Mouse (Mus musculus) forebrain, embryonic 16.5 days (tissue): ENCODE data around the gene Rspo1. TPM values are rescaled to one million over a fixed set of nuclear protein-coding genes. Genes with fewer than 3 reads are reported as not detected.
A peak's percentile ranks its signal among the peaks of the same experiment; 100 is the strongest.
"Not testable (repeated sequence)": the region's sequence is repeated elsewhere in the genome, so short reads cannot be mapped to it uniquely, and the experiment has no call there.

Experiments
- ATAC-seq: fragments of 200-750 bp; cut with Nextera tagmentation; 2 replicates; pipeline ENCODE4 v1.8.0; 2017; ENCODE audit warnings: mild to moderate bottlenecking, moderate library complexity
- H3K27ac ChIP-seq: fragments of 300-500 bp; sonication (generic); 2 replicates; pipeline ENCODE4 v1.5.1; 2014; ENCODE audit warnings: low read length, control low read depth
- H3K27me3 ChIP-seq: fragments of 300-500 bp; sonication (generic); replicated peaks from 2 replicates; pipeline ENCODE4 v1.6.1; 2014; ENCODE audit warnings: low read length; ENCODE audit not compliant: control insufficient read depth, insufficient read depth
- H3K36me3 ChIP-seq: fragments of 300-500 bp; sonication (generic); 2 replicates; pipeline ENCODE4 v1.6.1; 2014; ENCODE audit not compliant: control insufficient read depth, insufficient read depth
- H3K4me1 ChIP-seq: fragments of 300-500 bp; sonication (generic); replicated peaks from 2 replicates; pipeline ENCODE4 v1.6.1; 2014; ENCODE audit warnings: low read length; ENCODE audit not compliant: control insufficient read depth, insufficient read depth
- H3K4me2 ChIP-seq: fragments of 300-500 bp; sonication (generic); 2 replicates; pipeline ENCODE4 v1.6.1; 2014; ENCODE audit warnings: mild to moderate bottlenecking, low read length, control low read depth
- H3K4me3 ChIP-seq: fragments of 300-500 bp; sonication (generic); replicated peaks from 2 replicates; pipeline ENCODE4 v1.5.1; 2014; ENCODE audit warnings: mild to moderate bottlenecking, low read length, control low read depth
- H3K9ac ChIP-seq: fragments of 300-500 bp; sonication (generic); replicated peaks from 2 replicates; pipeline ENCODE4 v1.6.1; 2014; ENCODE audit warnings: low read depth, low read length, control low read depth
- H3K9me3 ChIP-seq: fragments of 300-500 bp; sonication (generic); 2 replicates; pipeline ENCODE4 v1.6.1; 2016; ENCODE audit warnings: low read length; ENCODE audit not compliant: control insufficient read depth
- WGBS: fragments of 180-500 bp; shearing (Covaris S2); extraction: QIAGEN DNeasy Blood & Tissue Kit; methylation state at CpG from one replicate; pipeline ENCODE4 v1.1.7; 2014; 5-methylcytosine and 5-hydroxymethylcytosine counted together
- polyA plus RNA-seq: library from polyadenylated mRNA; unstranded; fragments of >200 nt; fragmentation: Nextera tagmentation; extraction: Ambion mirVana; gene quantifications from 2 replicates; pipeline ENCODE4 v1.2.1, GENCODE M21; 2015

Rspo1 gene
- polyA plus RNA-seq: 1.1 and 1.3 TPM in 2 replicates

- peak; percentile 31; the same call in 1 of the 2 replicates for ATAC-seq
- Histone ChIP-seq H3K4me1 (peaks cover 19% of the 10 kb centered on the region), H3K27ac (no peak within 1 kb of the TSS), H3K36me3 (no peaks in the 10 kb centered on the region), H3K4me2 (peak within 1 kb of the TSS; percentile 48), H3K9me3 (no peaks in the 10 kb centered on the region), H3K27me3 (peaks cover 73% of the 10 kb centered on the region), H3K9ac (0 out of 2 replicates have a peak within 1 kb of the TSS, but pooled peaks have one; percentile 25), H3K4me3 (peak within 1 kb of the TSS; percentile 38)
- whole genome bisulfite sequencing: 1% methylated on average over 58 of the region's 62 CpGs
Observed at GRCm38 (mm10) chr4:124985671-124986602, at the start of gene Rspo1. Gene Rspo1, plus strand, starts transcription at chr4:124986430.

- Histone ChIP-seq H3K4me3 (peak within 1 kb of the TSS; percentile 82), H3K27me3 (no peaks in the 10 kb centered on the region), H3K4me1 (peaks cover 20% of the 10 kb centered on the region), H3K27ac (no peak within 1 kb of the TSS), H3K4me2 (peak within 1 kb of the TSS; percentile 90), H3K9me3 (no peaks in the 10 kb centered on the region), H3K36me3 (peaks cover 3% of the 10 kb centered on the region), H3K9ac (peak within 1 kb of the TSS; percentile 62)
- whole genome bisulfite sequencing: under 1% methylated on average over 52 of the region's 52 CpGs
- ATAC-seq: peak; percentile 100
Observed at GRCm38 (mm10) chr4:124936613-124937471, 49.4 kb upstream of the Rspo1 start, which contains the start of gene 9930104L06Rik. Gene 9930104L06Rik, plus strand, starts transcription at chr4:124937048.

GRCm38 (mm10) chr4:124939211-124939610 lies 47.0 kb upstream of the Rspo1 start, which contains the start of gene Cdca8:
Gene Cdca8, minus strand, starts transcription at chr4:124939311.
- H3K36me3 ChIP-seq, H3K27me3 ChIP-seq, H3K4me2 ChIP-seq, ATAC-seq, H3K9ac ChIP-seq, H3K4me3 ChIP-seq, H3K27ac ChIP-seq, H3K9me3 ChIP-seq: not testable (repeated sequence)
- 85% methylated on average over 4 of the region's 4 CpGs for WGBS
- peaks cover 20% of the 10 kb centered on the region for H3K4me1 ChIP-seq

GRCm38 (mm10) chr4:124943022-124943421 lies 43.2 kb upstream of the Rspo1 start:
- Histone ChIP-seq H3K27ac (no peak overlapping the region), H3K4me3 (no peak overlapping the region), H3K9me3 (no peaks in the 10 kb centered on the region), H3K9ac (no peak overlapping the region), H3K4me2 (no peak overlapping the region), H3K4me1 (peaks cover 2% of the 10 kb centered on the region), H3K27me3 (no peaks in the 10 kb centered on the region), H3K36me3 (peaks cover 5% of the 10 kb centered on the region)
- 0 out of 2 replicates have a peak, but pooled peaks have one; percentile 36 for ATAC-seq
- WGBS: 9% methylated on average over 4 of the region's 4 CpGs

- no peak overlapping the region for H3K4me2 ChIP-seq
- peaks cover 5% of the 10 kb centered on the region for H3K36me3 ChIP-seq
- H3K9me3 ChIP-seq: no peaks in the 10 kb centered on the region
- no peak for ATAC-seq
- H3K27ac ChIP-seq: no peak overlapping the region
- no peaks in the 10 kb centered on the region for H3K4me1 ChIP-seq
- H3K27me3 ChIP-seq: no peaks in the 10 kb centered on the region
- no peak overlapping the region for H3K4me3 ChIP-seq
- WGBS: 91% methylated on average over 5 of the region's 5 CpGs
- no peak overlapping the region for H3K9ac ChIP-seq
Observed at GRCm38 (mm10) chr4:124943781-124944180, 42.4 kb upstream of the Rspo1 start.

- Histone ChIP-seq H3K27ac (no peak overlapping the region), H3K9me3 (no peaks in the 10 kb centered on the region), H3K36me3 (peaks cover 5% of the 10 kb centered on the region), H3K4me3 (no peak overlapping the region), H3K9ac (no peak overlapping the region), H3K27me3 (no peaks in the 10 kb centered on the region), H3K4me1 (no peaks in the 10 kb centered on the region), H3K4me2 (no peak overlapping the region)
- no peak for ATAC-seq
- WGBS: 54% methylated on average over 2 of the region's 2 CpGs
Observed at GRCm38 (mm10) chr4:124944961-124945360, 41.3 kb upstream of the Rspo1 start.

- Histone ChIP-seq H3K36me3 (no peaks in the 10 kb centered on the region), H3K27me3 (no peaks in the 10 kb centered on the region), H3K9ac (no peak overlapping the region), H3K4me3 (no peak overlapping the region), H3K4me1 (no peaks in the 10 kb centered on the region), H3K9me3 (no peaks in the 10 kb centered on the region), H3K4me2 (no peak overlapping the region), H3K27ac (no peak overlapping the region)
- 64% methylated on average over 3 of the region's 3 CpGs for WGBS
- ATAC-seq: 0 out of 2 replicates have a peak, but pooled peaks have one; percentile 28
Observed at GRCm38 (mm10) chr4:124949488-124949887, 36.7 kb upstream of the Rspo1 start.

- H3K4me3 ChIP-seq: no peak overlapping the region
- H3K27ac ChIP-seq: no peak overlapping the region
- H3K4me1 ChIP-seq: no peaks in the 10 kb centered on the region
- H3K27me3 ChIP-seq: no peaks in the 10 kb centered on the region
- ATAC-seq: no peak
- H3K36me3 ChIP-seq: no peaks in the 10 kb centered on the region
- no peak overlapping the region for H3K9ac ChIP-seq
- no peaks in the 10 kb centered on the region for H3K9me3 ChIP-seq
- no peak overlapping the region for H3K4me2 ChIP-seq
- WGBS: 83% methylated on average over 21 of the region's 21 CpGs
Observed at GRCm38 (mm10) chr4:124950181-124951035, 35.8 kb upstream of the Rspo1 start.
